Mouse (Mus musculus): Measurements from ENCODE around the gene Atn1. TPM values are rescaled to one million over a fixed set of nuclear protein-coding genes. Genes with fewer than 3 reads are reported as not detected.

Atn1 gene
- polyA plus RNA-seq, 1 experiment from 2014 or later: 5.5 TPM

GRCm38 (mm10) chr6:124779222-124779983, 23.1 kb upstream of the Atn1 start, which contains the start of gene Lrrc23:
TSS of gene Lrrc23 (minus strand) at chr6:124779727.
- no peak within 1 kb of the TSS for H3K9ac ChIP-seq (ENCODE audit: low read depth, low read length)
- WGBS: 2% methylated on average over 23 of the region's 23 CpGs
- DNase-seq (ENCODE audit: low spot score): peak; percentile 55
- ATAC-seq (replicated peaks; ENCODE audit: low FRiP score): no peak
- peak within 1 kb of the TSS; percentile 66 for H3K4me2 ChIP-seq
- no peaks in the 10 kb centered on the region for H3K36me3 ChIP-seq (ENCODE audit: control insufficient read depth, insufficient read depth, low read length)
- no peaks in the 10 kb centered on the region for H3K4me1 ChIP-seq (replicated peaks; ENCODE audit: control insufficient read depth, insufficient read depth, low read length)
- peaks cover 32% of the 10 kb centered on the region for H3K27me3 ChIP-seq (replicated peaks; ENCODE audit: control insufficient read depth, insufficient read depth, low read length)
- no peak within 1 kb of the TSS for H3K27ac ChIP-seq (ENCODE audit: low read depth, low read length)
- H3K9me3 ChIP-seq (ENCODE audit: control insufficient read depth, low read length): no peaks in the 10 kb centered on the region
- peak within 1 kb of the TSS; percentile 41 for H3K4me3 ChIP-seq (ENCODE audit: low read depth, low read length)

DNA sequence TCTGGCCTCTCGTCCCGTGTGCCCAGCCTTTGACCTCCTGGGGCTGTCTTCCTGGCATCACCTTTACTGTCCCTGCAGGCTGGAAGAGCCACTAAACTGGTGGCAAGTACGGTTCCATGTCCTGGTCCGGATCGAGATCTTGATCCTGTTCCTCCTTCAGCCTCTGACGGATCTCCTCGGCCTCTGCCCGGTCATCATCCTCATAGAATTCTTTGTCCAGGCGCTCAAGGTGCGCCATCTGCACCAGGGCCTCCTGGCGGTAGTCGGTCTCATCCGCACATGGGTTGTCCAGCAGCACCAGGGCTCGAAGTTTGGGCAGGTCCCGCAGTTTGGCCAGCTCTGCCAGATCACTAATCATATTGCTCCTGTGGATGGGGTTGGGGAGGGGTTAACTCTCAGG, 14.2 kb upstream of the Atn1 start:
- no peak overlapping the region for H3K4me2 ChIP-seq
- WGBS: 72% methylated on average over 15 of the region's 15 CpGs
- H3K27ac ChIP-seq (ENCODE audit: low read depth, low read length): no peak overlapping the region
- no peaks in the 10 kb centered on the region for H3K9me3 ChIP-seq (ENCODE audit: control insufficient read depth, low read length)
- no peak overlapping the region for H3K9ac ChIP-seq (ENCODE audit: low read depth, low read length)
- DNase-seq (ENCODE audit: low spot score) (no peak), ATAC-seq (replicated peaks; ENCODE audit: low FRiP score) (no peak)
- H3K4me3 ChIP-seq (ENCODE audit: low read depth, low read length): no peak overlapping the region
- H3K4me1 ChIP-seq (replicated peaks; ENCODE audit: control insufficient read depth, insufficient read depth, low read length): peaks cover 25% of the 10 kb centered on the region
- H3K27me3 ChIP-seq (replicated peaks; ENCODE audit: control insufficient read depth, insufficient read depth, low read length): peaks cover 36% of the 10 kb centered on the region
- H3K36me3 ChIP-seq (ENCODE audit: control insufficient read depth, insufficient read depth, low read length): no peaks in the 10 kb centered on the region

- Histone ChIP-seq H3K4me2 (peak overlapping the region; percentile 68; the same call in 1 of the 2 replicates), H3K9ac (ENCODE audit: low read depth, low read length) (no peak overlapping the region), H3K4me3 (ENCODE audit: low read depth, low read length) (peak overlapping the region; percentile 53; the same call in 1 of the 2 replicates), H3K27me3 (replicated peaks; ENCODE audit: control insufficient read depth, insufficient read depth, low read length) (peaks cover 36% of the 10 kb centered on the region), H3K4me1 (replicated peaks; ENCODE audit: control insufficient read depth, insufficient read depth, low read length) (peaks cover 25% of the 10 kb centered on the region), H3K9me3 (ENCODE audit: control insufficient read depth, low read length) (no peaks in the 10 kb centered on the region), H3K27ac (ENCODE audit: low read depth, low read length) (no peak overlapping the region), H3K36me3 (ENCODE audit: control insufficient read depth, insufficient read depth, low read length) (no peaks in the 10 kb centered on the region)
- DNase-seq (ENCODE audit: low spot score) (no peak), ATAC-seq (replicated peaks; ENCODE audit: low FRiP score) (no peak)
- WGBS: 22% methylated on average over 7 of the region's 7 CpGs
Measured at GRCm38 (mm10) chr6:124770013-124770412, 13.7 kb upstream of the Atn1 start.

GRCm38 (mm10) chr6:124769101-124769765, 12.9 kb upstream of the Atn1 start, which contains the start of gene Eno2:
TSS of gene Eno2 (minus strand) at chr6:124769673.
- Histone ChIP-seq H3K4me1 (replicated peaks; ENCODE audit: control insufficient read depth, insufficient read depth, low read length) (peaks cover 25% of the 10 kb centered on the region), H3K27ac (ENCODE audit: low read depth, low read length) (no peak within 1 kb of the TSS), H3K9ac (ENCODE audit: low read depth, low read length) (peak within 1 kb of the TSS; percentile 50; the same call in 1 of the 2 replicates), H3K9me3 (ENCODE audit: control insufficient read depth, low read length) (no peaks in the 10 kb centered on the region), H3K27me3 (replicated peaks; ENCODE audit: control insufficient read depth, insufficient read depth, low read length) (peaks cover 36% of the 10 kb centered on the region), H3K4me2 (peak within 1 kb of the TSS; percentile 68), H3K4me3 (ENCODE audit: low read depth, low read length) (peak within 1 kb of the TSS; percentile 53), H3K36me3 (ENCODE audit: control insufficient read depth, insufficient read depth, low read length) (no peaks in the 10 kb centered on the region)
- peak; percentile 44 for ATAC-seq (replicated peaks; ENCODE audit: low FRiP score)
- 1% methylated on average over 54 of the region's 54 CpGs for WGBS
- DNase-seq (ENCODE audit: low spot score): no peak

DNA sequence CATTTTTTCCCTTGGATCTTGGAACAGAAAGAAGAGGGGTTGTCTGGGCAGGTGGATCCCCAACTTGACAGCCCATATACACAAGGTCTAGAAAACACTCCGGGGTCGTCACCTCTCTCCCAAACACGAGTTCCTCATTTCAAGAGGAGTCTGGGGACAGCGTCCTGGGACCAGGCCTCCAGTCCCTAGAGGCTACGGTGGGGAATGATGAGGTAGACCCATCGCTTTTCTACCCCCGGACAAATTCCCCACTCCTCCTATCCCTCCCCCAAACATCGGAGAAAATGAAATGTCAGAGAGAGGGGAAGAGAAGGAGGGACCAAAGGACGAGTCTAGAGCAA, 12.3 kb upstream of the Atn1 start:
- H3K4me1 ChIP-seq (replicated peaks; ENCODE audit: control insufficient read depth, insufficient read depth, low read length): peaks cover 25% of the 10 kb centered on the region
- ATAC-seq (replicated peaks; ENCODE audit: low FRiP score) (no peak), DNase-seq (ENCODE audit: low spot score) (no peak)
- peak overlapping the region; percentile 68 for H3K4me2 ChIP-seq
- no peak overlapping the region for H3K27ac ChIP-seq (ENCODE audit: low read depth, low read length)
- no peaks in the 10 kb centered on the region for H3K36me3 ChIP-seq (ENCODE audit: control insufficient read depth, insufficient read depth, low read length)
- peaks cover 37% of the 10 kb centered on the region for H3K27me3 ChIP-seq (replicated peaks; ENCODE audit: control insufficient read depth, insufficient read depth, low read length)
- peak overlapping the region; percentile 53 for H3K4me3 ChIP-seq (ENCODE audit: low read depth, low read length)
- 5% methylated on average over 9 of the region's 9 CpGs for WGBS
- no peak overlapping the region for H3K9ac ChIP-seq (ENCODE audit: low read depth, low read length)
- no peaks in the 10 kb centered on the region for H3K9me3 ChIP-seq (ENCODE audit: control insufficient read depth, low read length)

GRCm38 (mm10) chr6:124767920-124768703, 11.8 kb upstream of the Atn1 start:
- DNase-seq (ENCODE audit: low spot score) (no peak), ATAC-seq (replicated peaks; ENCODE audit: low FRiP score) (peak; percentile 48; the same call in 1 of the 2 replicates)
- no peaks in the 10 kb centered on the region for H3K9me3 ChIP-seq (ENCODE audit: control insufficient read depth, low read length)
- H3K27ac ChIP-seq (ENCODE audit: low read depth, low read length): no peak overlapping the region
- H3K9ac ChIP-seq (ENCODE audit: low read depth, low read length): no peak overlapping the region
- peaks cover 42% of the 10 kb centered on the region for H3K27me3 ChIP-seq (replicated peaks; ENCODE audit: control insufficient read depth, insufficient read depth, low read length)
- H3K36me3 ChIP-seq (ENCODE audit: control insufficient read depth, insufficient read depth, low read length): no peaks in the 10 kb centered on the region
- H3K4me2 ChIP-seq: peak overlapping the region; percentile 68
- 25% methylated on average over 19 of the region's 19 CpGs for WGBS
- peaks cover 25% of the 10 kb centered on the region for H3K4me1 ChIP-seq (replicated peaks; ENCODE audit: control insufficient read depth, insufficient read depth, low read length)
- peak overlapping the region; percentile 53; the same call in 1 of the 2 replicates for H3K4me3 ChIP-seq (ENCODE audit: low read depth, low read length)

- Histone ChIP-seq H3K4me2 (no peak overlapping the region; the same call in 1 of the 2 replicates), H3K4me3 (ENCODE audit: low read depth, low read length) (no peak overlapping the region)
Measured at GRCm38 (mm10) chr6:124767536-124767919, 11.2 kb upstream of the Atn1 start.

DNA sequence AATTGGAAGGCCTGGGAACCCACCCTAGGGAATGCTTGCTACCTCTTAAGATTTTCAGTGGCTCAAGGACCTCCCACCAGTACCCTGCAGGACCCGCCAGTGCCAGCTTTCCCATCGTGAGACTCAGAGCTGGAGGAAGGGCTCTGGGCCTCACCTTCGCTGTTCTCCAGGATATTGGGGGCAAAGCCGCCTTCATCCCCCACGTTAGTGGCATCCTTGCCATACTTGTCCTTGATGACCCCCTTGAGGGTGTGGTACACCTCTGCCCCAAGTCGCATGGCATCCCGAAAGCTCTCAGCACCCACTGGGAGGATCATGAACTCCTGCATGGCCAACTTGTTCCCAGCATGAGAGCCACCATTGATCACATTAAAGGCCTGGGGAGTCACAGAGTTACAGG, 9.6 kb upstream of the Atn1 start:
- WGBS: 73% methylated on average over 7 of the region's 7 CpGs
- Histone ChIP-seq H3K9me3 (ENCODE audit: control insufficient read depth, low read length) (no peaks in the 10 kb centered on the region), H3K4me1 (replicated peaks; ENCODE audit: control insufficient read depth, insufficient read depth, low read length) (peaks cover 25% of the 10 kb centered on the region), H3K36me3 (ENCODE audit: control insufficient read depth, insufficient read depth, low read length) (no peaks in the 10 kb centered on the region), H3K4me3 (ENCODE audit: low read depth, low read length) (no peak overlapping the region), H3K4me2 (no peak overlapping the region), H3K27ac (ENCODE audit: low read depth, low read length) (no peak overlapping the region), H3K9ac (ENCODE audit: low read depth, low read length) (no peak overlapping the region), H3K27me3 (replicated peaks; ENCODE audit: control insufficient read depth, insufficient read depth, low read length) (peaks cover 49% of the 10 kb centered on the region)
- no peak for ATAC-seq (replicated peaks; ENCODE audit: low FRiP score)
- no peak for DNase-seq (ENCODE audit: low spot score)

More at GRCm38 (mm10) chr6:124767536-124767919, 11.2 kb upstream of the Atn1 start:
- 65% methylated on average over 4 of the region's 4 CpGs for WGBS
- Histone ChIP-seq H3K9me3 (ENCODE audit: control insufficient read depth, low read length) (no peaks in the 10 kb centered on the region), H3K36me3 (ENCODE audit: control insufficient read depth, insufficient read depth, low read length) (no peaks in the 10 kb centered on the region), H3K4me1 (replicated peaks; ENCODE audit: control insufficient read depth, insufficient read depth, low read length) (peaks cover 25% of the 10 kb centered on the region), H3K27ac (ENCODE audit: low read depth, low read length) (no peak overlapping the region), H3K27me3 (replicated peaks; ENCODE audit: control insufficient read depth, insufficient read depth, low read length) (peaks cover 45% of the 10 kb centered on the region), H3K9ac (ENCODE audit: low read depth, low read length) (no peak overlapping the region)
- ATAC-seq (replicated peaks; ENCODE audit: low FRiP score) (no peak), DNase-seq (ENCODE audit: low spot score) (no peak)
